Mouse (Mus musculus) erythroblast, embryonic 14.5 days (primary cell): Measurements from ENCODE around the gene Msantd3.

ENCODE experiments used
- GATA1 ChIP-seq: IDR thresholded peaks from 2 replicates; pipeline ENCODE4 v1.6.1; 2012; ENCODE audit warnings: low read length, inconsistent platforms, mixed read lengths
- TAL1 ChIP-seq: IDR thresholded peaks from 3 replicates; pipeline ENCODE4 v1.6.1; 2012; ENCODE audit warnings: low read length, inconsistent platforms, mixed read lengths

DNA sequence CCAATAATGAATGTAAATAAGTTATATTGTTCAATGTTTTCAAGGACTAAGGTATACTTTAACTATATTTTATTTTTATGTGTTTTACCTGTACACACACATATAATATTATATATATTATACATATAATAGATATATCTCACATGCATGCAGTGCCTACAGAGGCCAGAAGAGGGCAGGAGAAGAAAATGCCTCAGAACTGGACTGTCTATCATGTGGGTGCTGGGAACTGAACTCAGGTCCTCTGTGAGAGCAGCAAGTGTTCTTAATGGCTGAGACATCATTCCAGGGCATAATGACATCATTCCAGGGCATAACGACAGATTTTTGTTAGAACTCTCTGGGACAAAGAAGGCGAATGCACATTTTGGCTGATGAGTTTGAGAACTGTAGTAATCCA, 47.8 kb downstream of the Msantd3 start:
- TF ChIP-seq GATA1: no peak
- TF ChIP-seq TAL1: no peak
